Mouse (Mus musculus) kidney, postnatal 36 days (tissue): ENCODE data around the gene Gm20909.
"Not testable (repeated sequence)": the region's sequence is repeated elsewhere in the genome, so short reads cannot be mapped to it uniquely, and the experiment has no call there.

Source experiments
- DNase-seq, 2 experiments: peaks; one replicate each; pipeline ENCODE4 v3.0.0; 2021 to 2022; ENCODE audit warnings: mixed read lengths in 2 of 2

The Gm20909 gene

GRCm38 (mm10) chrY:21164270-21164669 is at the start of gene Gm20909:
Gm20909 (plus strand) TSS chrY:21164570.
- not testable (repeated sequence) for DNase-seq
